Mouse (Mus musculus): ENCODE measurements around the gene Krba1. TPM values are rescaled to one million over a fixed set of nuclear protein-coding genes. Genes with fewer than 3 reads are reported as not detected.

The Krba1 gene
- polyA plus RNA-seq, 1 experiment: 10.6 TPM

DNA sequence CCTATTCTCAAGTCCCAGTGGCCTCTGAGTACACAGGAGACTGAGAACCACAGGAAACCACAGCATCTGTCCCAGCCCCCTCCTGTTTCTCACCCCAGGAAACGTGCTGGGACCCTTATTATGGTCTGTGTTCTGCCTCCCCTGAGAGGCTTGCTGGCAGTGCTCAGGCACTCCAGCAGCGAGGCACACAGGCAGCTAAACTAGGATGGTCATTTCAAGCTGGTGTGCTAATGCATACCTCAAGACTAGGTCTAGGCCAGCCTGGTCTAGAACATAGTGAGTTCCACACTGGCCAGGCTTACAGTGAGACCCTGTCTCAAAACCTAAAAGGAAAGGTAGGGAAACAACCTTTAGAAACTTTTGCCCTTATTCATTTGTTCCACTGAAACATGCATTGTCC, 25.3 kb downstream of the Krba1 start:
- no peak overlapping the region for H3K4me3 ChIP-seq (ENCODE audit: extremely low read depth, insufficient read depth, insufficient read length)
- no peaks in the 10 kb centered on the region for H3K27me3 ChIP-seq (ENCODE audit: control insufficient read depth, insufficient read depth, low read length)
- no peak for DNase-seq (ENCODE audit: low read depth in 1 of 2, low spot score in 2 of 2)
- H3K36me3 ChIP-seq (ENCODE audit: control insufficient read depth, insufficient read depth, low read length): peaks cover 6% of the 10 kb centered on the region
- WGBS: 7% methylated on average over 2 of the region's 2 CpGs
- TF ChIP-seq POLR2A (IDR thresholded peaks at IDR 0.05; ENCODE audit: low read depth, low read length): no peak
- TF ChIP-seq CTCF (IDR thresholded peaks at IDR 0.05; ENCODE audit: extremely low read depth, insufficient read depth, insufficient read length, insufficient replicate concordance): no peak
- H3K4me1 ChIP-seq (ENCODE audit: control insufficient read depth, insufficient read depth, insufficient read length): no peaks in the 10 kb centered on the region
- H3K27ac ChIP-seq (ENCODE audit: insufficient read depth, low read length): no peak overlapping the region

DNA sequence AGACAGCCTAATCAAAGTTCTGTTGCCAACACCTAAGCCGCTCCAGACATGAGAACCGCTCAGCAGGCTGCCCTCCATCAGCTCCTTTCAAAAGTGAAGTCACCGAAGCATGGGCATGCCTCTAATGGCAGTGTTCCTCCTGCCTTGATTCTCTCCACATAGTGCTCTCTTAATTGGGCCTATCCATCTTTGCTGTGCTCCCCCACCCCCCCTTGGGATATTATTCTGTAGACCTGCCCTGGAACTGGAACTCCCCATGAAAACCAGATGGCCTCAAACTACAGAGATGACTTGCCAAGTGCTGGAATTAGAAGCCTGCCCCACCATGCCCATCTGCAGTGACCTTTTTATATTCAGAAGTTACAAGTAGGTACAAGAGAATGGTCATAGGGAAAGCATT, 27.9 kb downstream of the Krba1 start:
- TF ChIP-seq POLR2A (IDR thresholded peaks at IDR 0.05; ENCODE audit: low read depth, low read length) (no peak), CTCF (IDR thresholded peaks at IDR 0.05; ENCODE audit: extremely low read depth, insufficient read depth, insufficient read length, insufficient replicate concordance) (no peak)
- no peak for DNase-seq (ENCODE audit: low read depth in 1 of 2, low spot score in 2 of 2)
- no peak overlapping the region for H3K27ac ChIP-seq (ENCODE audit: insufficient read depth, low read length)
- no peaks in the 10 kb centered on the region for H3K4me1 ChIP-seq (ENCODE audit: control insufficient read depth, insufficient read depth, insufficient read length)
- H3K4me3 ChIP-seq (ENCODE audit: extremely low read depth, insufficient read depth, insufficient read length): no peak overlapping the region
- H3K27me3 ChIP-seq (ENCODE audit: control insufficient read depth, insufficient read depth, low read length): no peaks in the 10 kb centered on the region
- 87% methylated on average over 3 of the region's 3 CpGs for WGBS
- no peaks in the 10 kb centered on the region for H3K36me3 ChIP-seq (ENCODE audit: control insufficient read depth, insufficient read depth, low read length)

DNA sequence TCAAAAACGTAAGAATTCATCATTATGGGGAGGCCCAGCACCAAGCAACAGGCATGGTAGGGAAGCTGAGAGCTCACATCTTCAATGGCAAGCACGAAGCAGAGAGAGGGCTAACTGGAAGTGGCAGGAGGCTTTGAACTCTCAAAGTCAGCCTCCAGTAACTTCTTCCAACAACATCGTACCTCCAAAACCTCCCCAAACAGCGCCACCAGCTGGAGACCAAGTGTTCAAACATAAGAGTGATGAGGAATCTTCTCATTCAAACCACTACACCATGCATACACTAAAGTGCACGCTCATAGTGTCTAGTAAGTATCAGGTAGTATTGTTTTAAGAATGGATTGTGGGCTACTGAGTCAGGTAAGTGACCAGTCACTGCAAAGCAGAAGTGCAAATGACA, 28.7 kb downstream of the Krba1 start:
- no peak overlapping the region for H3K27ac ChIP-seq (ENCODE audit: insufficient read depth, low read length)
- 79% methylated on average over 5 of the region's 5 CpGs for WGBS
- TF ChIP-seq POLR2A (IDR thresholded peaks at IDR 0.05; ENCODE audit: low read depth, low read length) (no peak), CTCF (IDR thresholded peaks at IDR 0.05; ENCODE audit: extremely low read depth, insufficient read depth, insufficient read length, insufficient replicate concordance) (no peak)
- H3K4me3 ChIP-seq (ENCODE audit: extremely low read depth, insufficient read depth, insufficient read length): no peak overlapping the region
- DNase-seq (ENCODE audit: low read depth in 1 of 2, low spot score in 2 of 2): no peak
- no peaks in the 10 kb centered on the region for H3K27me3 ChIP-seq (ENCODE audit: control insufficient read depth, insufficient read depth, low read length)
- no peaks in the 10 kb centered on the region for H3K4me1 ChIP-seq (ENCODE audit: control insufficient read depth, insufficient read depth, insufficient read length)
- H3K36me3 ChIP-seq (ENCODE audit: control insufficient read depth, insufficient read depth, low read length): no peaks in the 10 kb centered on the region

DNA sequence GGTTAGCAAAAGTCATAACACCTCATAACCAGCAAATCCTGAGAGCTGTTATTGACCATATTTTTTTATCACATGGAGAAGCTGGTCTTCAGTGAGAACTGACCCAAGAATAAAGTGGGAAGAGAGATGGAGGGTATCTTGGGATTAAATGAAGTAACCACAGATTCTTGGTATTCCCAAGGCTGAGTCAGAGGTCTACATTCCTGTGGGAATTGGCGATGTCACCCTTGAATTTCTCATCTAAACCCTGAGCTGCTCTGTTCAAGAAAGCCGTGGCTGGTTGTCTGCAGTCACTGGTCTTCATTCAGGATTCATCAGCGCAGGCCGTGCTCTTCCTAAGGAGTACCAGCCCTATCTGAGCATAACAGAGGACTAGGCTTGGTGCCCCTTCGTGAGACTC, 31.6 kb downstream of the Krba1 start:
- H3K27ac ChIP-seq (ENCODE audit: insufficient read depth, low read length): no peak overlapping the region
- H3K4me3 ChIP-seq (ENCODE audit: extremely low read depth, insufficient read depth, insufficient read length): no peak overlapping the region
- TF ChIP-seq CTCF (IDR thresholded peaks at IDR 0.05; ENCODE audit: extremely low read depth, insufficient read depth, insufficient read length, insufficient replicate concordance) (no peak), POLR2A (IDR thresholded peaks at IDR 0.05; ENCODE audit: low read depth, low read length) (no peak)
- 91% methylated on average over 5 of the region's 5 CpGs for WGBS
- no peak for DNase-seq (ENCODE audit: low read depth in 1 of 2, low spot score in 2 of 2)
- H3K36me3 ChIP-seq (ENCODE audit: control insufficient read depth, insufficient read depth, low read length): no peaks in the 10 kb centered on the region
- H3K27me3 ChIP-seq (ENCODE audit: control insufficient read depth, insufficient read depth, low read length): no peaks in the 10 kb centered on the region
- H3K4me1 ChIP-seq (ENCODE audit: control insufficient read depth, insufficient read depth, insufficient read length): no peaks in the 10 kb centered on the region

DNA sequence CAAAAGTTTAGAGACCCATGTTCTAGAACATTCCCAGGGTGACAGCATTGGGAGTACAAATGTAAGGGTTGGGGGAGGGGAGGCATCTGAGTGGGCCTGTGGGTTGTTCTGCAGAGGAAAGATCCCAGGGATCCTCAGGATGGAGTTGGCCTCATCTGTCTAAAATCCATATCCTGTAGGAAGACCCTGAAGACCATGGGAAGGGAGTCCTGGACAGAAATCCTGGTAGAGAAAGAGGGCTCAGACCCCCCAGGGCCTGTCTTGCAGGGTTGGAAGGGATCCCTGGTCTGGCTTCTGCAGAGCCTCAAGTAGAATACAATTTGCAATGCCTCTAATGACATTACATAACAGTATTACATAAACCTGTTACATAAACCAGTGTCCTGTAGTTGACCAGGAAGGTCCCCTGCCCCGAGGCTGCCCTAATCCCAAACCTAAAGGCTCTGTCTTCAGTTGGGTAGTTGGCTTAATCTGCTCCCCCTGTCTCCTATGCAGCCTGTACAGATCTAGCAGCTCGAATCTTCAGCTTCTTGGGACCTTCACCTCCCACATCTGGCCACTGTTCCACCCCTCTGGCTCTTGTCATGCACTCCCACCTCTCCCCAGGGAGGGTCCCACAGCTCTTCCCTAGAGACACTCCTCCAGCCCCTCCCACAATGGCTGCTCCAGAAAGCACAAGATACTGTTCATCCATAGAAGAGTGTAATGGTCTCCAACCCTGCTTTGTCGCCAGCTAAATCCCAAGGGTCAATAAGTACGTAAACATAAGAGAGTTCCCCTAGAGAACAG, 33.6 kb downstream of the Krba1 start:
- Histone ChIP-seq H3K27ac (ENCODE audit: insufficient read depth, low read length) (no peak overlapping the region), H3K36me3 (ENCODE audit: control insufficient read depth, insufficient read depth, low read length) (no peaks in the 10 kb centered on the region), H3K27me3 (ENCODE audit: control insufficient read depth, insufficient read depth, low read length) (no peaks in the 10 kb centered on the region), H3K4me1 (ENCODE audit: control insufficient read depth, insufficient read depth, insufficient read length) (no peaks in the 10 kb centered on the region), H3K4me3 (ENCODE audit: extremely low read depth, insufficient read depth, insufficient read length) (no peak overlapping the region)
- 43% methylated on average over 4 of the region's 4 CpGs for WGBS
- no peak for TF ChIP-seq POLR2A (IDR thresholded peaks at IDR 0.05; ENCODE audit: low read depth, low read length)
- no peak for TF ChIP-seq CTCF (IDR thresholded peaks at IDR 0.05; ENCODE audit: extremely low read depth, insufficient read depth, insufficient read length, insufficient replicate concordance)
- DNase-seq (ENCODE audit: low read depth in 1 of 2, low spot score in 2 of 2): no peak

DNA sequence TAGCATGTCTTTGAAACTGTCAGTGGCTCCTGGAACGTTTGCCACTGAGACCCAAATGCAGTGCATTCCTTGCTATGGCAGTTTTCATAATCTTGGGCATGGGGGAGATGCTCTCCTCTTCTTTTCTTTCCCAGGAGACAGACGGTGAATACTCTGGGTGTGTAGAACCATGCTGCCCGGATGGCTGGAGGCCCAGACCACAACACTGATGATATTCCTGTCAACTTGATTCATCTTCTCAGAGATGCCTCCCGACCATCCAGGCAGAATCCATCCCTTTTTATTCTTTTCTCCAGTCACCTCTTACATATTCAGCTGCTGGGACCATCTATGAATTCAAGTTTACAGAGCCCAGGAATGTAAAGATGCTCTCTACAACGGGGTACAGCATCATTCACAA, 35.4 kb downstream of the Krba1 start:
- no peaks in the 10 kb centered on the region for H3K4me1 ChIP-seq (ENCODE audit: control insufficient read depth, insufficient read depth, insufficient read length)
- no peak overlapping the region for H3K27ac ChIP-seq (ENCODE audit: insufficient read depth, low read length)
- DNase-seq (ENCODE audit: low read depth in 1 of 2, low spot score in 2 of 2): no peak
- H3K27me3 ChIP-seq (ENCODE audit: control insufficient read depth, insufficient read depth, low read length): no peaks in the 10 kb centered on the region
- no peak overlapping the region for H3K4me3 ChIP-seq (ENCODE audit: extremely low read depth, insufficient read depth, insufficient read length)
- no peaks in the 10 kb centered on the region for H3K36me3 ChIP-seq (ENCODE audit: control insufficient read depth, insufficient read depth, low read length)
- TF ChIP-seq CTCF (IDR thresholded peaks at IDR 0.05; ENCODE audit: extremely low read depth, insufficient read depth, insufficient read length, insufficient replicate concordance): no peak
- WGBS: 78% methylated on average over 5 of the region's 5 CpGs

Data from spleen, adult 2 months (tissue).